Mouse (Mus musculus) left cerebral cortex, adult 8-10 months (tissue): ENCODE data around the gene Clec4a1. TPM values are rescaled to one million over a fixed set of nuclear protein-coding genes. Genes with fewer than 3 reads are reported as not detected.
A peak's percentile ranks its signal among the peaks of the same experiment; 100 is the strongest.

Experiments
- DNase-seq, 2 experiments: peaks; one replicate each; pipeline ENCODE4 v3.0.0; 2022; ENCODE audit warnings: low spot score in 2 of 2
- total RNA-seq, 4 experiments: library from RNA; stranded (reverse); gene quantifications; 2 replicates each; pipeline ENCODE4 v1.2.4; 2022

Clec4a1 gene
- under 1 TPM; 0.23 to 0.71 (median 0.27) TPM for total RNA-seq

GRCm38 (mm10) chr6:122921451-122921850 is at the start of gene Clec4a1:
TSS of gene Clec4a1 (plus strand) at chr6:122921848.
- no peak for DNase-seq

GRCm38 (mm10) chr6:122872800-122873199 is 48.8 kb upstream of the Clec4a1 start:
- DNase-seq, result no peak

- peak; percentile 96 for DNase-seq
Observed at GRCm38 (mm10) chr6:122873871-122874719, 47.6 kb upstream of the Clec4a1 start, which contains the start of gene Necap1. TSS of gene Necap1 (plus strand) at chr6:122874474.

GRCm38 (mm10) chr6:122874720-122875389 is 46.8 kb upstream of the Clec4a1 start:
- DNase-seq, result no peak

GRCm38 (mm10) chr6:122879141-122879735 is 42.4 kb upstream of the Clec4a1 start:
- no peak for DNase-seq

GRCm38 (mm10) chr6:122879781-122880505 is 41.7 kb upstream of the Clec4a1 start:
- DNase-seq, result no peak

- DNase-seq, result no peak
Observed at GRCm38 (mm10) chr6:122881287-122881686, 40.4 kb upstream of the Clec4a1 start.

- no peak for DNase-seq
Observed at GRCm38 (mm10) chr6:122883603-122884002, 38.0 kb upstream of the Clec4a1 start.

- DNase-seq, result no peak
Observed at GRCm38 (mm10) chr6:122889599-122889998, 32.0 kb upstream of the Clec4a1 start.

GRCm38 (mm10) chr6:122892442-122893049 is 29.1 kb upstream of the Clec4a1 start:
- DNase-seq, result peak; percentile 21 to 39

GRCm38 (mm10) chr6:122919922-122920321 is 1.7 kb upstream of the Clec4a1 start:
- no peak for DNase-seq

- DNase-seq, result no peak
Observed at GRCm38 (mm10) chr6:122934845-122935244, 13.2 kb downstream of the Clec4a1 start.

GRCm38 (mm10) chr6:122939618-122940017 is 18.0 kb downstream of the Clec4a1 start:
- no peak for DNase-seq

- no peak for DNase-seq
Observed at GRCm38 (mm10) chr6:122946760-122947159, 25.1 kb downstream of the Clec4a1 start.

- DNase-seq, result no peak
Observed at GRCm38 (mm10) chr6:122952401-122952800, 30.8 kb downstream of the Clec4a1 start, which contains the start of gene Clec4a3. TSS of gene Clec4a3 (plus strand) at chr6:122952515.

GRCm38 (mm10) chr6:122964562-122964961 is 42.9 kb downstream of the Clec4a1 start:
- no peak for DNase-seq

GRCm38 (mm10) chr6:122969048-122969447 is 47.4 kb downstream of the Clec4a1 start:
- DNase-seq, result no peak
